Mouse (Mus musculus): ENCODE measurements around the gene Rarg. TPM values are rescaled to one million over a fixed set of nuclear protein-coding genes. Genes with fewer than 3 reads are reported as not detected.
A peak's percentile ranks its signal among the peaks of the same experiment; 100 is the strongest.
"Not testable (repeated sequence)": the region's sequence is repeated elsewhere in the genome, so short reads cannot be mapped to it uniquely, and the experiment has no call there.

Gene Rarg
- total RNA-seq, 2 experiments from 2014 or later = 5.9 to 11.6 TPM

- no peak for DNase-seq (ENCODE audit: low spot score)
These were observed 17.5 kb downstream of the Rarg start for GRCm38 (mm10) chr15:102239851-102240250.

- peak; percentile 76 for DNase-seq (ENCODE audit: low spot score)
These were observed 18.1 kb downstream of the Rarg start for GRCm38 (mm10) chr15:102239260-102239590.

DNA sequence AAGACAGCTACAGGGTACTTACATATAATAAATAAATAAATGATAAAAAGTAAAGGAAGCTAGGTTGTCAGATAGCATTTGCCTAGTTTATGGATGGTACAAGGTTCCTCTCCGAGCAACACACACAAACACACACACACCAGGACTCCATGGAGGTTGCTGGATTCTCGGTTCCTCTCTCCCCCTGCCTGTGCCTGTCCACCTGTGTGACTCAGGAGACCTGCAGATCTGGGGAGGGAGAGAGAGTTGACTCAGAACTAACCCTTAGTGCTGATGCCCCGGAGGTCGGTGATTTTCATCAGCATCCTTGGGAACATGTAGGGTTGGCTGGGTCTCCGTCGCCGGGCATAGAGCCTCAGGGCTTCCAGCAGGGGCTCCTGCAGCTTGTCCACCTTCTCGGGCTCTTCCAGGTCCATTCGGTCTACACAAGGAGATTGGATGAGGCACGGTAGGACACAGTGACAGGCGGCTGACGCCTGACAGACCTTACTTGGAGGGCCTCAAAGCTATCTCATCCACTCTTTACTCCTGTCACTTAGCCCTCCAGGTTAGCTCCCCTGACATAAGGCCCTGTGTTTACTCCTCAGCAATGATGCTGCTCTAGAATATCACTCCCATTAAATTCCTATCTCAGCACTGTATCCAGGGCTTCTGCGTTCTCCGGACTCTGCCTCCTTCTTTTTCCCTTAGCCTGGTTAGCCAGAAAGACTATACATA is 18.6 kb downstream of the Rarg start:
- no peak for DNase-seq (ENCODE audit: low spot score)

- no peak for DNase-seq (ENCODE audit: low spot score)
These were observed 21.8 kb downstream of the Rarg start for GRCm38 (mm10) chr15:102235371-102236027.

DNA sequence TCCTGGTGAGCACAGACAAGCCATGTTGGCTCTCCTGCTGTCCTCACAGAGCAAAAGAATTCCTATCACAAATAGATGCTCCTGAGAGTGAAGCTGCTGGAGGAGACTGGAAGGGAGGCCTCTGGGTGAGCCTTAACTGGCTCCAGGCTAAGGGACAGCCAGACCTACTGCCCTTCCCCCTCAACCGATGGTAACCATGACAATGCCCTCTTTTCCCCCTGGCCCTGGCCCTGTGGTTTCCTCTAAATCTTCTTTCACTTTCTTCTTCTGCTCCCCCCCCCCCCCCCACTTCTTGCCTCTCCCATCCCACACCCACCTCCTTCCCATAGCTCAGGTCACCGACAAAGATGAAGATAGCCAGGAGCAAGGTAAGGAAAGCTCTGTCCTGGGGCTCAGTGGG is 23.4 kb downstream of the Rarg start:
- no peak for DNase-seq (ENCODE audit: low spot score)

GRCm38 (mm10) chr15:102232764-102233163 is 24.6 kb downstream of the Rarg start:
- no peak for DNase-seq (ENCODE audit: low spot score)

GRCm38 (mm10) chr15:102231748-102232147 is 25.6 kb downstream of the Rarg start, which contains the start of gene Itgb7:
TSS of gene Itgb7 (minus strand) at chr15:102231944.
- no peak for DNase-seq (ENCODE audit: low spot score)

- no peak for DNase-seq (ENCODE audit: low spot score)
These were observed 26.7 kb downstream of the Rarg start for GRCm38 (mm10) chr15:102230408-102231321.

GRCm38 (mm10) chr15:102225619-102226018 is 31.7 kb downstream of the Rarg start:
- not testable (repeated sequence) for DNase-seq (ENCODE audit: low spot score)

GRCm38 (mm10) chr15:102224992-102225617 is 32.2 kb downstream of the Rarg start:
- DNase-seq (ENCODE audit: low spot score) = no peak

DNA sequence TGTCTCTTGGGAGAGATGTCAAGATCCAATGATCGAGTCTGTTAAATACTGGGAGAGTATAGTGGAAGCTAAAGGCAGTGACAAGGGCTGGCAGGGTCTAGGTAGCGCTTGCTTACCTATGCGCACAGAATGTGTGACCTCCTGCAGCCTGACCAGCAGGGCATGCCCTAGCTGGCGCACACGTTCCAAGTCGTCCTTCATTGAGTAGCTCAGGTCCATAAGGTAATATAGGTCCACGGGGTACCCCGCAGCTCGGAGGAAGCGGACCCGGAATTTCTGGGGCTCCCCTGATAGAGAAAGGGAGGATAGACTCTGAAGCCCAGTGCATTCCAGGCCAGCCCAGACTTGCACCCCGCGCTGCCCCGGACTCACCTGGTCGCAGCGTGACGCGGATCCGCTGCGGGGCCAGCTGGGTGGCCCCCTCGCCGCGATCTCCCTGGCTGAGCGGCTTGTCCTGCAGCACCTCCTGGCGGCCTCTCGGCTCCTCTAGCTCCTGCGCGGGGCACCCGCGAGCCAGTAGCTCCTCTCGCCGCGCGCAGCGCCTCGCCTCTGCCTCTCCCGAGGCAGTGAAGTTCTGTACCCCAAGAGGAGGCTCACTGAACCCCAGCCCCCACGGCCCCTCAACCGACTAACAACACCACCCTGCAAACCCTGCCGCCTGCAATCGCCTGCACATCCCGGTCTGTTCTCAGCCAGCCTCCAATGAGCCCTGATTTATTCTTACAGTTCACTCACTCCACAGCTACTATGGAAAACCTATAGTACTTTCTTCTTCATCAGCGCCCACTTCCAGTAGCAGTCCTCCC is 32.9 kb downstream of the Rarg start:
- DNase-seq (ENCODE audit: low spot score) = peak; percentile 82

GRCm38 (mm10) chr15:102222386-102222785 is 34.9 kb downstream of the Rarg start:
- DNase-seq (ENCODE audit: low spot score) = no peak

DNA sequence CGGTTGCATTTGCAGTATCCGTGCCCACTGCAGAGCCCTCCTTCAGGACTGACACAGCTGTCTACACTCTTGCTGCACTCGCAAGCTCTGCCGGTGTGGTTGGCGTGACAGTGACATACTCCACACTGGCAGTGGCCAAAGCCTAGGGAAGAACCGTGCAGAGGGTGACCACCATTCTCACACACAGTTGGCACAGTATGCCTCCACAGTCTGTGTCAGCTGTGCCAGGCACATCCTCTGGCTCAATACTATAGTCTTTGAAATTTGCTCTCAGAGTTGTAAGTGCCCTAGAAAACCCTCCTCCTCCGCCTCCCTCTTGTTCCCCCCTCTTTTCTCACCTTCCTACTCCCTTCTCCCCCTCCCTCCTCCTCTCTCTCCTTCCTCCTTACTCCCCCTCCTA is 40.0 kb downstream of the Rarg start:
- DNase-seq (ENCODE audit: low spot score) = no peak

DNA sequence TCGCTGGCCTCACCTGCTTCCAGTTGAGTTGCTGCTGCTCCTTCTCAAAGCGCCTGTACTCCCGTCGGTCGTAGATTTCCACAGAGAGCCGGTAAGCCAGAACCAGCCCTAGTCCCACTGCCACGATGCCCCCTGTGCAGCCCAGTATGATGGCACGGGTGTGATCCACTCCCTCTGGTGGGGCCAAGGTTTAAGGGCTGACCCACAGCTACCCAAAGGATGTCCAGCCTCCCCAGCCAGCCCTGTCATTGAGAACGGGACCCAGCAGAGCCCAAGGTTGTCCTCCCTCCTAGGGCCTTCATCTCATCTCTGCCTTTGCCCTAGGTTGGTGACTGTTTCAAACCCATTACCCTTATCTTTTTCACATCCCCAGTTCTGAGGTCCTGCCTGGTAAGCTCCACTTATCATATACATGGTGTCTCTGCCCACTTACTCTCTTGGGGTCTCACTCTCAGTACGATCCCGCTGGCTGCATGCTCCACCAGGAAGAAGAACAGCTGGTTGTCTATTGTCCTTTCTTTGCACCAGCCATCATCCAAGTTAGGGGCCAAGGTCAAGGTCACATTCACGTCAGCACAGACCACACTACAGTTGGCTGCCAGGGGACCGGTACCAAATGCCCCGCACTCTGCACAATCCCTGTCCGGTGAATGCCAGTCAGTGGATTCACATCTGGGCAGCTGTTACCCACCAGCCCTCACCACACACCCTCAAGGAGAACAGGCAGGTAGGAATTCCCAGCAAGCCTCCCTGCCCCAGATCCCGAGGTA is 40.7 kb downstream of the Rarg start:
- no peak for DNase-seq (ENCODE audit: low spot score)

GRCm38 (mm10) chr15:102215624-102216023 is 41.7 kb downstream of the Rarg start:
- DNase-seq (ENCODE audit: low spot score) = no peak

- no peak for DNase-seq (ENCODE audit: low spot score)
These were observed 43.2 kb downstream of the Rarg start for GRCm38 (mm10) chr15:102214132-102214531.

- no peak for DNase-seq (ENCODE audit: low spot score)
These were observed 45.4 kb downstream of the Rarg start for GRCm38 (mm10) chr15:102211895-102212294.

DNA sequence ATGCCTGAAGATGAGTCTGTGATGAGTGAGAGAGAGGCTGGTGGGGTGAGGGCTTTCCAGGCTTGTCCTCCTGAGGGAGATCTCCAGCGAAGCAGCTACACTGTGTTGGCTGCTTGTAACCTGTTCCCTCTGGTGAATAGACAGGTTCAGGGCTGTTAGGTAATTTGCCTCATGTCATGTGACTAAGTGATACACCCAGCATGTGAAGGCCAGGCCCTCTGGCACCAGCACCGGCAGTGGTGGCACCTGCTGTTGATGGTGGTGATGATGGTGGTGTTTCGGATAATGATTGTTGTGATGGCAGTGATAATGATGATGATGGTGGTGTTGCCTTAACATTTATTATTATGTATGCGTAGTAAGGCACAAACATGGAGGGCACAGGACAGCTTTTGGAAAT is 46.5 kb downstream of the Rarg start:
- DNase-seq (ENCODE audit: low spot score) = no peak

DNA sequence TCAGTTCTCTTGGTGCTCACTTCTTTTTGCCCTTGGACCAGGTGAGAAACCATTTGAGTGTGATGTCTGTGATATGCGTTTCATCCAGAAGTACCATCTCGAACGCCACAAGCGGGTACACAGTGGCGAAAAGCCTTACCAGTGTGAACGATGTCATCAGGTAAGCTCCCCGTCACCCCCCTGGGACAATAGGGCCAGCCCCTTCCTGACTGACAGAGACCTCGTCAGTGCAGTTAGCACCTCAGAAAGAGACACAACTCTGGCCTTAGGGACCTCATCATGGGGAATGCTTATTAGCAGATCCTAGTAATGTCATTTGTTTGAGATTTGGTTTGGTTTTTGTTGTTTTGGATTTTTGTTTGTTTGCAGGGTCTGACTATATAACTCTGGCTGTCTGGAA is 48.2 kb downstream of the Rarg start:
- no peak for DNase-seq (ENCODE audit: low spot score)

DNA sequence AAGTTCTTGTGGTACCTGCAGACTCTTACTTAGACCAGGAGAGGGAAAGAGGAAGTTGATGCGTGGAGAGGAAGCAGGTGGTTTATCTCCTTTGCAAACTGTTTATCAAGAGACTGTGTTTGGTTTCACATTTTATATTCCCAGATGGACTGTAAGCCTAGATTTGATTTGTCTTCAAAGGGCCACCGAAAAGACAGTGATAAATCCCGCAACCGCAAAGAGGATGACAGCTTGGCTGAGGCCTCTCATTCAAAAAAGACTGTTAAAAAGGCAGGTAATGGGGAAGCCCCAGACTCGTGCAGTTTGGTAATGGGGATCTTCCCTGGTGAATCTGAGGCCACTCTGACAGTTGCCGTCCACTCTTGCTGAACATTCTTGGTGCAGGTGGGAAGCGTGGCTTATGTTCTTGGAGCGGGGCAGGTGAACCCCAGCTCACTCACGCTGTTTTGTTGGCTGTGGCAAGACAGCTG is 49.2 kb downstream of the Rarg start:
- no peak for DNase-seq (ENCODE audit: low spot score)
